Mouse (Mus musculus) kidney, embryonic 16.5 days (tissue): Measurements from ENCODE around the gene Chrd. TPM values are rescaled to one million over a fixed set of nuclear protein-coding genes. Genes with fewer than 3 reads are reported as not detected.

Experiments
- ATAC-seq: fragments of 200-750 bp; cut with Nextera tagmentation; 2 replicates; pipeline ENCODE4 v1.8.0; 2017; ENCODE audit warnings: moderate TSS enrichment; ENCODE audit not compliant: low FRiP score, low TSS enrichment
- H3K27ac ChIP-seq: fragments of 300-500 bp; sonication (generic); 2 replicates; pipeline ENCODE4 v1.5.1; 2014; ENCODE audit warnings: low read length
- H3K27me3 ChIP-seq: fragments of 300-500 bp; sonication (generic); 2 replicates; pipeline ENCODE4 v1.6.1; 2014; ENCODE audit warnings: low read length, control low read depth, mixed read lengths; ENCODE audit not compliant: insufficient read depth
- H3K36me3 ChIP-seq: fragments of 300-500 bp; sonication (generic); 2 replicates; pipeline ENCODE4 v1.6.1; 2014; ENCODE audit warnings: low read length, control low read depth, mixed read lengths; ENCODE audit not compliant: insufficient read depth
- H3K4me1 ChIP-seq: fragments of 300-500 bp; sonication (generic); 2 replicates; pipeline ENCODE4 v1.6.1; 2014; ENCODE audit warnings: low read length, control low read depth, mixed read lengths; ENCODE audit not compliant: insufficient read depth
- H3K4me2 ChIP-seq: fragments of 300-500 bp; sonication (generic); replicated peaks from 2 replicates; pipeline ENCODE4 v1.6.1; 2014; ENCODE audit warnings: low read depth, low read length
- H3K4me3 ChIP-seq: fragments of 300-500 bp; sonication (generic); 2 replicates; pipeline ENCODE4 v1.5.1; 2014; ENCODE audit warnings: mild to moderate bottlenecking, low read length
- H3K9ac ChIP-seq: fragments of 300-500 bp; sonication (generic); replicated peaks from 2 replicates; pipeline ENCODE4 v1.6.1; 2014; ENCODE audit warnings: low read length
- H3K9me3 ChIP-seq: fragments of 300-500 bp; sonication (generic); 2 replicates; pipeline ENCODE4 v1.6.1; 2016; ENCODE audit warnings: low read length, control low read depth
- WGBS: fragments of 180-500 bp; shearing (Covaris S2); extraction: QIAGEN DNeasy Blood & Tissue Kit; methylation state at CpG from one replicate; pipeline ENCODE4 v1.1.7; 2014; 5-methylcytosine and 5-hydroxymethylcytosine counted together
- polyA plus RNA-seq: library from polyadenylated mRNA; unstranded; fragments of >200 nt; fragmentation: Nextera tagmentation; extraction: Ambion mirVana; gene quantifications from 2 replicates; pipeline ENCODE4 v1.2.1, GENCODE M21; 2015

Chrd gene
- polyA plus RNA-seq, 1 experiment from 2014 or later: 5.9 TPM

DNA sequence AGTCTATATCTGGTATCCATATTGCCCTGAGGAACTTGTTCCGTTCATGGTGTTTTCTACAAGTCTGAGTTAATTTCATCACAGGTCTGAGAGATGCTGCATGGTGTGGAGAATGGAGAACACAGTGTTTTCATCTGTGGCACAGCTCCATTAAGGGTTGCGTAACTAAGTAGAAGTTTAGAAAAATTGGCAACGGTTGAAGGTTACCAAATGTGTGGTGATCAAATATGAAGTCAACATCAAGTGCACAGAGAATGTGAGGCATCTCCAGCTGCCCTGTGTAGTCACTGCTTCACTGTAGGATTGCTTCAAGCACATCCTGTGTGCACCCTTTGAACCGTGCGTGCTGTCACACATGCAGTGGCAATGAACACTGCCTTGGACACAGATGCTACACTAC lies 23.1 kb downstream of the Chrd start:
- H3K27ac ChIP-seq: no peak overlapping the region
- no peak overlapping the region for H3K4me2 ChIP-seq
- no peaks in the 10 kb centered on the region for H3K27me3 ChIP-seq
- no peak for ATAC-seq
- no peaks in the 10 kb centered on the region for H3K36me3 ChIP-seq
- WGBS: 89% methylated on average over 5 of the region's 5 CpGs
- H3K9me3 ChIP-seq: no peaks in the 10 kb centered on the region
- no peaks in the 10 kb centered on the region for H3K4me1 ChIP-seq
- H3K4me3 ChIP-seq: no peak overlapping the region
- H3K9ac ChIP-seq: no peak overlapping the region

- no peak for ATAC-seq
- 78% methylated on average over 1 of the region's 1 CpGs for WGBS
- Histone ChIP-seq H3K36me3 (no peaks in the 10 kb centered on the region), H3K9me3 (no peaks in the 10 kb centered on the region), H3K4me1 (no peaks in the 10 kb centered on the region), H3K4me2 (no peak overlapping the region), H3K27me3 (no peaks in the 10 kb centered on the region), H3K4me3 (no peak overlapping the region), H3K9ac (no peak overlapping the region), H3K27ac (no peak overlapping the region)
Observed at GRCm38 (mm10) chr16:20757385-20757784, 24.5 kb downstream of the Chrd start.

- H3K4me1 ChIP-seq: no peaks in the 10 kb centered on the region
- H3K9ac ChIP-seq: no peak overlapping the region
- ATAC-seq: no peak
- 7% methylated on average over 3 of the region's 3 CpGs for WGBS
- H3K4me3 ChIP-seq: no peak overlapping the region
- H3K27ac ChIP-seq: no peak overlapping the region
- H3K36me3 ChIP-seq: no peaks in the 10 kb centered on the region
- H3K4me2 ChIP-seq: no peak overlapping the region
- H3K27me3 ChIP-seq: no peaks in the 10 kb centered on the region
- H3K9me3 ChIP-seq: no peaks in the 10 kb centered on the region
Observed at GRCm38 (mm10) chr16:20761681-20762080, 28.8 kb downstream of the Chrd start.

- H3K36me3 ChIP-seq: no peaks in the 10 kb centered on the region
Observed at GRCm38 (mm10) chr16:20765244-20765643, 32.3 kb downstream of the Chrd start.

GRCm38 (mm10) chr16:20775021-20775420 lies 42.1 kb downstream of the Chrd start:
- H3K27me3 ChIP-seq: no peaks in the 10 kb centered on the region
- no peak overlapping the region for H3K4me2 ChIP-seq
- peaks cover 2% of the 10 kb centered on the region; the same call in 1 of the 2 replicates for H3K9me3 ChIP-seq
- ATAC-seq: no peak
- H3K4me1 ChIP-seq: no peaks in the 10 kb centered on the region
- H3K4me3 ChIP-seq: no peak overlapping the region
- no peak overlapping the region for H3K27ac ChIP-seq
- no peaks in the 10 kb centered on the region for H3K36me3 ChIP-seq
- H3K9ac ChIP-seq: no peak overlapping the region
- WGBS: 68% methylated on average over 5 of the region's 5 CpGs

More at GRCm38 (mm10) chr16:20765244-20765643, 32.3 kb downstream of the Chrd start:
- no peak overlapping the region for H3K27ac ChIP-seq
- no peaks in the 10 kb centered on the region for H3K27me3 ChIP-seq
- H3K4me1 ChIP-seq: no peaks in the 10 kb centered on the region
- no peak overlapping the region for H3K4me3 ChIP-seq
- H3K9me3 ChIP-seq: no peaks in the 10 kb centered on the region
- WGBS: 51% methylated on average over 9 of the region's 9 CpGs
- H3K9ac ChIP-seq: no peak overlapping the region
- H3K4me2 ChIP-seq: no peak overlapping the region
- ATAC-seq: no peak

DNA sequence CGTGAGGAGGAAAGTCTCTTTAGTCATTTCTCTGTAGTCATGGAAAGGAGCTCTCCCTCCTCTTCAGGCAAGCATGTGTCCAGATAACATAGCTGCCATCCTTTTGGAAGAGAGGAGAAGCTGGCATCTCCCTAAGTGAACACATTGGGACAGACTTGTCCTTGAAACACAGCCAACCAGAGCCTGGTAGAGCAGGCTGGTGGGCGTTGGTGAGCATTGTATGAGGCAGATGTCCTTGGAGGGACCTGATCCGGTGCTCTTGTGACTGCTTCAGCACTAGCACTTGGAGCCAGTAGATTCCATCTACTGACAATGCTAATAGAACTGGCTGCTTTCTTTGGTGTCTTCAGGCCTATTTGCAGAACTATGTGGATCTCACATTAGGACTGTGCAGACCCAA lies 46.9 kb downstream of the Chrd start:
- no peaks in the 10 kb centered on the region for H3K27me3 ChIP-seq
- no peak for ATAC-seq
- no peak overlapping the region for H3K27ac ChIP-seq
- no peak overlapping the region for H3K9ac ChIP-seq
- H3K4me3 ChIP-seq: no peak overlapping the region
- no peaks in the 10 kb centered on the region for H3K4me1 ChIP-seq
- 87% methylated on average over 3 of the region's 3 CpGs for WGBS
- no peaks in the 10 kb centered on the region for H3K9me3 ChIP-seq
- no peaks in the 10 kb centered on the region for H3K36me3 ChIP-seq
- H3K4me2 ChIP-seq: no peak overlapping the region

DNA sequence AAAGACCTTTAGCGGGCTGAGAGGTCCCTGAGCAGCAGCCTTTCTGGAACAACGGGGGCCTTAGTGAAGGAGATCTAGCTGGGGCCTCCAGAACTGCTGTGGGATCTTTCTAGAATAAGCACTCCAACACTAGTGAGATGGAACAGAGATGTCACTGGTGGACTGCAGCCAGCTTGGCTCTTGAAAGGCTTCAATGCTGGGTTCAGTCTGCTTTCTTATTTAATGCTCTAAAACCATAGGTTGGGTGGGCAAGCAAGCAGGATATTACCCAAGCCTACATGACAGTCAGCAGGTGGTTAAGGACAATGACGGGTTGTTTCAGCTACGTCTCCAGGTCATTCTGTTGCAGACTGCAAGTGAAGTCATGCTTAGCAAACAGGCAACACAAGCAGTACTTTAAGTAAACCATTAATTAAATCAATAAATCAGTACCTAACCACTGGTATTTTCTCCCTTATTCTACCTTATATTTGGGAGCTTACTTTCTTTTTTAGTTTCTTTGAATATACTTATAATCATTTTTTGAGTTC lies 48.2 kb downstream of the Chrd start:
- ATAC-seq: no peak
- no peaks in the 10 kb centered on the region for H3K36me3 ChIP-seq
- no peak overlapping the region for H3K4me2 ChIP-seq
- H3K27me3 ChIP-seq: no peaks in the 10 kb centered on the region
- H3K9ac ChIP-seq: no peak overlapping the region
- 55% methylated on average over 4 of the region's 4 CpGs for WGBS
- no peak overlapping the region for H3K4me3 ChIP-seq
- no peaks in the 10 kb centered on the region for H3K9me3 ChIP-seq
- H3K27ac ChIP-seq: no peak overlapping the region
- H3K4me1 ChIP-seq: no peaks in the 10 kb centered on the region

DNA sequence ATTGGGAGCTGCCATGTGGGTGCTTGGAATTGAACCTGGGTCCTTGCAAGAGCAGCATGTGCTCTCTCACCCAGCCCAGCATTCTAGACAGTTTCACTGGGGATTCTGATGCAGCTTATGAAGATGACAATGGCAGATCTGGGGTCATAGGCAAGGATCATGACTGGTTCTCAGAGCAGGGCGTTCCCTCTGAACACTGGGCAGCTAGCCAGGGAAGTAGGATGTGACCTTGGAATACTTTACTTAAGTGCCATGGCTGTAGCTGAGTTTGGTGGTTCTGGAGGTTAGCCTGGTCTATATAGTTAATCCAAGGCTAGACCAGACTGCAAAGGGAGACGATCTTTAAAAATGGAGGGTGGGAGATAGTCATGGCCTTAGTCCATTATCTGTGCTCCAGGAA lies 51.0 kb downstream of the Chrd start:
- Histone ChIP-seq H3K4me2 (no peak overlapping the region), H3K4me1 (no peaks in the 10 kb centered on the region), H3K9ac (no peak overlapping the region), H3K27me3 (no peaks in the 10 kb centered on the region), H3K4me3 (no peak overlapping the region), H3K36me3 (no peaks in the 10 kb centered on the region), H3K9me3 (no peaks in the 10 kb centered on the region), H3K27ac (no peak overlapping the region)
- ATAC-seq: no peak
- 76% methylated on average over 2 of the region's 2 CpGs for WGBS

- H3K9ac ChIP-seq: no peak overlapping the region
- H3K27me3 ChIP-seq: no peaks in the 10 kb centered on the region
- no peak overlapping the region for H3K27ac ChIP-seq
- ATAC-seq: no peak
- no peak overlapping the region for H3K4me3 ChIP-seq
- no peaks in the 10 kb centered on the region for H3K36me3 ChIP-seq
- no peaks in the 10 kb centered on the region for H3K9me3 ChIP-seq
- no peaks in the 10 kb centered on the region for H3K4me1 ChIP-seq
- no peak overlapping the region for H3K4me2 ChIP-seq
Observed at GRCm38 (mm10) chr16:20784754-20785153, 51.8 kb downstream of the Chrd start.

- Histone ChIP-seq H3K4me3 (no peak overlapping the region), H3K9me3 (no peaks in the 10 kb centered on the region), H3K27me3 (no peaks in the 10 kb centered on the region), H3K4me2 (no peak overlapping the region), H3K36me3 (no peaks in the 10 kb centered on the region), H3K4me1 (no peaks in the 10 kb centered on the region), H3K27ac (no peak overlapping the region), H3K9ac (no peak overlapping the region)
- WGBS: 86% methylated on average over 6 of the region's 6 CpGs
- ATAC-seq: no peak
Observed at GRCm38 (mm10) chr16:20786556-20786955, 53.6 kb downstream of the Chrd start.
